Mouse (Mus musculus) CH12.LX (cell line): ENCODE results near the gene Pfn2.

Experiments
- GABPA ChIP-seq: IDR thresholded peaks from 2 replicates; pipeline ENCODE4 v1.6.1; 2012; ENCODE audit warnings: low read depth, low read length, improper control_type of control experiment, inconsistent platforms; ENCODE audit not compliant: insufficient replicate concordance
- HCFC1 ChIP-seq: IDR thresholded peaks from 2 replicates; pipeline ENCODE4 v1.6.1; 2012; ENCODE audit warnings: low read depth, mild to moderate bottlenecking, inconsistent platforms, low read length, improper control_type of control experiment
- MAFK ChIP-seq: IDR thresholded peaks from 2 replicates; pipeline ENCODE4 v1.6.1; 2011; ENCODE audit warnings: low read length, improper control_type of control experiment; ENCODE audit not compliant: insufficient replicate concordance
- MXI1 ChIP-seq: IDR thresholded peaks from 2 replicates; pipeline ENCODE4 v1.6.1; 2011; ENCODE audit warnings: mild to moderate bottlenecking, low read depth, low read length, improper control_type of control experiment
- UBTF ChIP-seq: IDR thresholded peaks from 2 replicates; pipeline ENCODE4 v1.6.1; 2012; ENCODE audit warnings: low read depth, mild to moderate bottlenecking, inconsistent platforms, low read length, improper control_type of control experiment, moderate library complexity

DNA sequence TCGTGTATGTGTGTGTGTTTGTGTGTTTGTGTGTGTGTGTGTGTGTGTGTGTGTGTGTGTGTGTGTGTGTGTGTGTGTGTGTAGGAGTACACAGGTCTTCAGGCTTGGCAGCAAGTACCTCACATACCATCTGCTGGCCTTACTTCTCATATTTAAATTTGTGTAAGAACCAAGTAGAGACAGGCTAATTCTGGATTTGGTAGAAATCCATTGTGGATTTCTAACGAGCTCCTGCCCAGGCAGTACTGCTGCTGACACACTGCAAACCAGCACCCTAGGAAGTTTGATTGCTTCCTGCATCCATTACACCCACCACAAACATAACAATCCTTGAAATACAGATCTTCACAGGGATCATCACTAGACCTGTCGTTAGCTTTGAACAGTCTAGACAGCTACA is 35.1 kb upstream of the Pfn2 start:
- no peak for TF ChIP-seq MAFK
- no peak for TF ChIP-seq HCFC1
- TF ChIP-seq MXI1 = no peak
- no peak for TF ChIP-seq GABPA
- no peak for TF ChIP-seq UBTF
